Mouse (Mus musculus) right cerebral cortex, adult 2 months (tissue): ENCODE data around the gene Nipal1.
A peak's percentile ranks its signal among the peaks of the same experiment; 100 is the strongest.

Experiments
- DNase-seq, 2 experiments: peaks; one replicate each; pipeline ENCODE4 v3.0.0; 2021 to 2022; ENCODE audit warnings: low spot score in 2 of 2

The Nipal1 gene

GRCm38 (mm10) chr5:72647418-72647907 is at the start of gene Nipal1:
Nipal1 (plus strand) TSS chr5:72647795.
- DNase-seq = peak; percentile 6 to 7

GRCm38 (mm10) chr5:72601006-72601405 is 46.6 kb upstream of the Nipal1 start:
- DNase-seq = peak in 1 of 2 experiments; percentile 16

DNA sequence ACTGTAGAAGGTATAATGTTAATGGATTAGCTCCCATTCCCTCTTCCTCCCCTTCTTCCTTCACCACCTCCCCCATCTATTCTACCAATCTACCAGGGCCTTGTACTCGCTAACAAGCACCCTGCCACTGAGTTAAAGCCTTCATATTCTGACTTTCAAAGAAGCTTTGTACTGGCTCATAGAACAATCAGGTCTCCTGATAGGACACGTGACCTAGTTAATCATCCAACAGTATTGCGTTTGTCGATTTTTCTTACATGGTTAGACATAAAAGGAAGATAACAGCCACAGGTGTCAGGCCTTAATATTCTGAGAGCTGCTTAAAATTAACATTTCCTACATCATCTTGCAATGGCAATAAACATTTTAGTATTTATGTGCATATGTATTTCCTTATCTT is 44.5 kb upstream of the Nipal1 start:
- DNase-seq = no peak

- no peak for DNase-seq
Measured at GRCm38 (mm10) chr5:72617413-72617812, 30.2 kb upstream of the Nipal1 start.

DNA sequence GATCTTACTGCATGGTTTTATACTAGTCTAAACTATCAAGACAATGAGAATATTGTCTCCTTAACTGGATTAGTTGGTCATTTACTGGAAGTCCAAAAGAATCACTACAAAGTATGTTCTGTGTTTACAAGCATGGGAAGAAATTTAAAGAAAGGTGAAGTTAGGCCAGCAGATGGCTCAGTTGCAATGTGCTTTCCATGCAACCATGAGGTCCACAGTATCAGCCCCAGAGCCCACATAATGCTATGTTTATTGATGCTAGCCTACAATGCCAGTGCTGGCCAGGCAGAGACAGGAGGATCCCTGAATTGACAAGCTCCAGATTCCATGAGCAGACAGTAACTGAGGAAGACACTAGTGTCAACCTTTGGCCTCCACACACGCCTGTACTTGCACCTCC is 26.6 kb upstream of the Nipal1 start:
- DNase-seq = no peak

DNA sequence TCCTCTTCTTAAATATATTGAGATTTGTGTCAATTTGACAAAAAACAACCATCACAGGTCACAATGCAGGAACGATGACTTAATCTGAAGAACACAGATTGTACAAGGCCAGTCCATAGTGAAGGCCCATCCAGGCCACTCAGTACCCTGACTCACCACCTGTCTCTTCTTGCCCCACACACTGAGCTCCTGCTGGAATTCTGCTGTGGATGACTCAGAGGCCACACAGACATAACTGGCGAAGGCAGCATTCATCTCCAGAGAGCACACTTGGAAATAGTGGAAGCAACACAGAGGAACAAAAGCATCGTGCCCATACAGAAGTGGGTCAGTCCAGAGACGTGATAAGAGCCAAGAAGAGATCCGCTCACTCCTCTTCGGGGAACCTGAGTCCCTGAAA is 17.6 kb upstream of the Nipal1 start:
- no peak for DNase-seq

- no peak for DNase-seq
Measured at GRCm38 (mm10) chr5:72634791-72635271, 12.8 kb upstream of the Nipal1 start.

DNA sequence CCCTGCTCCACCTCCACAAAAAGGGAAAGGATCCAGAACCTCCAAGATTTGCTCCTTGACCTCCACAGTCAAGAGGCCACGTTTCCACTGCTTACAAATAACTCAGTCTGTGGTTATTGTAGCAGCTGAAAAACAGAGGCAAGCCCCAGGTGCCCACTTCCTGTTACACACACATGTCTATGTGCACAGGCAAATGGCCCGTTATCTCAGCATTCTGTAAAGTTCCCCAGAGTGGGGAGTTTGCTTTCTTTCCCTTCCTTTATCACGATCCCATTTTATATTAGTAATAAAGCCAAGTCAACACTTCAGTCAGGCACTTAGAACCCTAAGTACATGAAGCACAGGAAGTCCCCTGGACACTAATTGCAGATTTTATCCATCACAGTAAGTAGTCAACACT is 11.5 kb upstream of the Nipal1 start:
- no peak for DNase-seq

- no peak for DNase-seq
Measured at GRCm38 (mm10) chr5:72636576-72636975, 11.0 kb upstream of the Nipal1 start.

GRCm38 (mm10) chr5:72640072-72640471 is 7.5 kb upstream of the Nipal1 start:
- DNase-seq = no peak

DNA sequence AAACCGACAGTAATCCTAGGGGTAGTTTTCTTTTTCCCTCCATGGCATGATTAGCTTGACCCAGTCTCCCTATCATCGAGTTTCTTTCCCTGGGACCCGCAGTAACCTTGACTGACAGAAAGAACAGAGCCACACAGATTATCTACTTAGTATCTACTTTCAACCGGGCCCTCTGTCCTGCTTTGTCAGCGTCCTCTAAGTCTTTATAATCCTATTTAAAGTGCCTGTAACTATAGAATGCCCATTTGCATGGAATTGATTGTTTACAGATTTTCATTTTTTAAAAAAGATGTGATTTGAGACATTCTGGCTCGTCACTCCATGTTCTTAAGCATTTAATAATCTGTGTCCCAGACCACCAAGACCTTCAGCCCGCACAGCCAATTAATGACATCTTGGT is 3.9 kb upstream of the Nipal1 start:
- no peak for DNase-seq

DNA sequence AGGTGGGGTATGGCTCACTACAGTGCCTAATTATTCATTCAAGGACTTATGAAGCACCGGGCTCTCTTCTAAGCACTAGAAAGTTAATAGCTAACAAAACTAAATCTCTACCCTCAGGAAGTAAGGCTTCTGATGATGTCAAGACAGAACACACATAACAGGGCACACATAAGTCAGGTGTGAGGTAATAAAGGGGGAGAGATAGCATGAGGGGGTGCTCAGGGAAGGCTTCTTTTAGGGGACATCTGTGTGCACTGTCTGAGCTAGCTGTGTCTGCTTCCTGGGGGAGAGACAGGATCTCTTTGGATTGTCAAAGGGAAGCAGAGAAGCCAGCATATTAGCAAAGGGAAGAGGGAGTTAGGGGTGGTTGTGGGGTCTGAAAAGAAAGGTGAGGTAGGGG is 3.4 kb upstream of the Nipal1 start, which contains the start of gene Cnga1:
Cnga1 (minus strand) TSS at position 101 of the 400 bp plus-strand sequence.
- no peak for DNase-seq

DNA sequence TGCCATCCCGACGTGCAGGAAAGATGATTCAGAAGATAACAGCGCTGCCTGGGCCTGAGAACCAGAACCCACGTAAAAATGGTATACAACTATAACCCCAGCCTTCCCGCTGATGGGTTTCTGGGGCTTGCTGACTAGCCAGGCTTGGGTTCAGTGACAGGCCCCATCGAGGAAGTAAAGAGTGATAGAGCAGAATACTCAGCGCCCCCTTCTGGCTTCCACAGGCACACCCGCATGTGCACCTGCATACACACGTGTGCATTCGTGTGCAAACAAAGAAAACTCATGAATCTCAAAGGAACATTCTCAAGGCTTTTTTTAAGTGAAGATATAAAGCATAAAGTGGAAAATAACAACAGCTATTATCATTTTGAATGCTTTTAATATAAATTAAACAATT is 1.5 kb upstream of the Nipal1 start:
- no peak for DNase-seq

DNA sequence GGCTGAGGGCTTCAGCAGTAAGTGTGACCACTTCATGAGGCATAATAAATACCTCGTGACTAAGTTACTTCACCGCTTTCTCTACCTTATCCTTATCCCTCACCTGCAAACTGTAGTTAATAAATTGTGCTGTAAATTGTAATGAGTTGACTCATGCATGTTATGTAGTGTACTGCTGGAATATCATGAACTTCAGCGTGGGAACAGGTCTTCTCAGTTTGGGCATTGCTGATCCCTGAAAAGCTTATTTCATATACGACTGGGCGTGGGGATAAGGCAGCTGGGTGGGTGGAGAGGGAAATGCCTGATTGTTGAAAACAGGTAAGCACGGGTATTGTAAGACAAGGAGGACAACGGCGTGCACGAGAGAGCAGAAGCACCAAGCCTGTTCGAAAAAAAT is 599 bp upstream of the Nipal1 start:
- no peak for DNase-seq

GRCm38 (mm10) chr5:72647958-72648595 is 482 bp downstream of the Nipal1 start:
- DNase-seq = no peak

DNA sequence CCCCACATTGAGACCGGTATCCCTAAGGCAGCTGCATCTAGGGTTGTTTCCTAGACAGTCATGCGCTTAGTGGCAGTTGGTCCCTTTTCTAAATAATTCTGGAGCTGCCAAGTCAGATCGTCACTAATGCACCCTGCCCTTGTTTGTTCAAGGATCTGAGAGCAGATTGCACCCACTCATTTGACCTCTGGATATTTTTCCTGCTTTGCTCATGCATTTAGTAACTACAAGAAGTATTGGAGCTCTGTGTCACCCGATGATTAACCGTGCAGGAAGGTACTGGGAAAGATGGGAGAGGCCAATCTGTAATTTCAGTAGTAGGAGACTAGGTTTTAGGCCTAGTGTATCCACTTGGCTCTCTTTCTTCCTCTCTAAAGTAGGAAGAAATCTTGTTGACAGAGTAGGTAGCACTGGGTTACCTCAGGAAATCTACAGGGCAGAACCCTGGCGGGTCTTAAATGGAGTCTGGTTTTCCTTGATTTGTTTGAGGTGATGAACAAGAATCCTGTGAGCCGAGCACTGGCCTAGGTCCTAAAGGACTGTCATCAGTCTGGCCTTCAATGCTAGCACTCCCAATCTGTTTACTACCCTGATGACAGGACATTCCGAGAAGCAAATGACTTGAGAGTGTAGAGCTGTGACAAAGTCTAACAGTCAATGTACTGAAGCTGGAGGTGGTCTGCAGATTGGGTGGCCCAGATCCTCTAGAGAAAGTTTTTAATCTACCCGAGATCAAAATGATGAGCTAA is 1.6 kb downstream of the Nipal1 start:
- no peak for DNase-seq

DNA sequence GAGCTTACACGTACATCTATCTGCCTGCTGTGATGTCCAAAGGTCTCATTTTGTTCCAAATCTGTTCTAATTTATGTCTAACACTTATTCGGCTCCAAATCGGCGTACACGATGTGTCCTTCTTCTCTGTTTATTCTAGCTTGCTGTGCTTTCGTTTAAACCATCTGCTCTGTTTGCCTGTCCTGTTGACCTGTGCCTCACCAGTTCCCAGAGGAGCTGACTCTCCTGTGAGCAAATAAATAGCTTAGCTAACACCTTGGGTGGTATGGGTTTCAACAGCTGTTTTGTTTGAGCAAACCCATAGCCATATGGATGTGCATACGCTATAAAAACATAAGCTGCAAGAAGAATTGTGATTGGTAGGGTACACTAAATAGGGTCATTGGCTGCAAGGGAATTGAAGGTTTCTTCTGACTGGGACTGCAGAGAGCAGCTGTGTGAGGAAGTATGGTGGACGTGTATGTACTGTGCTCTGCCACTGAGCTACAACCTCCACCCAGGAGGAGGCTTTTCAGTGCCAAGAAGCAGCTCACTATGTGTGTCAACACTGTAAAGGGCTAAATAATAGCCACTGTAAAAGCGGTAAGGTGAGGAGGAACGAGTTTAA is 5.6 kb downstream of the Nipal1 start:
- DNase-seq = no peak

DNA sequence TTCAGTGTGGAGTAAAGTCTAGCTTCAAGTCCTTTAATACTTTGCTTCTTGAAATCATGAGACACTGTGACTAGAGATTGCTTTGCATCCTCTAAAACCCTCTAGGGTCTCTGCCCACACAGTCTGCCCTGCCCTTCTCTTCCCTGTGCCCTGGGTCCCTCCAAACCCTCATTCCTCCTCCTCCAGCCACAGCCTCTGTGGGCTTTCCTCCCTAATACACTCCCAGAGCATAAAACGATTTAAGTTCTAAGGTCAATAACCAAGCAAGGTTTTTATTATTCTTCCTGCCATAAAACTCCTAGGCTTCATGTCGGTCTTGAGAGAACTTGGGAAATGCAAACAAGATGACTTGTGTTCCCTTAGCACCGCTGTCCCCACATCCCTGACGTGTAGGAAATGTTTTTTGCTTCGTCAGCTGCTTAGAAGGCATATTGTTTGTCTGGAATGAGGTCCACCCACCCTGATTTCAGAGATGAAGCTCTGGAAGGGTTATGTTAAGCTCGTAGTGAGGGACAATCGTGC is 8.7 kb downstream of the Nipal1 start:
- DNase-seq = no peak

DNA sequence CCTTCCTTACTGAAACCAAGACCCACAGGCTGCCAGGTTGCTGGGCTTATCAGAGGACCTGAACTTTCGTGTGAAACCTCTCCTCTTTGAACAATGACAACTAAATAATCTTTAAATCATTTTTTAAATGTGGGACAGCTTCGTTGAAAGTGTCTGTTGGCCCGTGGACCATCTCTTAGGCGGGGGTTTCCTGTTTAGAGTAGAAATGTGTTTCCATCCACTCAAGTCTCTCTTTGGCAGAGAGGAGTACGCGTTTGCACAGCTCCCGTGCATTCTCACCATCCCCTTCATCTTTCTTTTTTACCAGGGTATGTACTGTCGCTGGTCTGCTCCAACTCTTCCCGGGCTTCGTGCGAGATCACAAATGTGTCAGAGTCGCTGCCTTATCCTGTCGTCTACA is 10.8 kb downstream of the Nipal1 start:
- no peak for DNase-seq

GRCm38 (mm10) chr5:72661051-72661781 is 13.6 kb downstream of the Nipal1 start:
- no peak for DNase-seq

GRCm38 (mm10) chr5:72664126-72664525 is 16.5 kb downstream of the Nipal1 start:
- no peak for DNase-seq

- DNase-seq = no peak
Measured at GRCm38 (mm10) chr5:72664854-72665253, 17.3 kb downstream of the Nipal1 start.
